Mouse (Mus musculus) adrenal gland, adult 8-10 months (tissue): Measurements from ENCODE around the gene Cdk15. TPM values are rescaled to one million over a fixed set of nuclear protein-coding genes. Genes with fewer than 3 reads are reported as not detected.
A peak's percentile ranks its signal among the peaks of the same experiment; 100 is the strongest.

Experiments used
- DNase-seq: peaks from one replicate; pipeline ENCODE4 v3.0.0; 2022
- total RNA-seq, 4 experiments: library from RNA; stranded (reverse); gene quantifications; 2 replicates each; pipeline ENCODE4 v1.2.4; 2022

Cdk15 gene
- total RNA-seq, 4 experiments from 2014 or later: 0.19 to 0.49 (median 0.35) TPM; not detected in 1

DNA sequence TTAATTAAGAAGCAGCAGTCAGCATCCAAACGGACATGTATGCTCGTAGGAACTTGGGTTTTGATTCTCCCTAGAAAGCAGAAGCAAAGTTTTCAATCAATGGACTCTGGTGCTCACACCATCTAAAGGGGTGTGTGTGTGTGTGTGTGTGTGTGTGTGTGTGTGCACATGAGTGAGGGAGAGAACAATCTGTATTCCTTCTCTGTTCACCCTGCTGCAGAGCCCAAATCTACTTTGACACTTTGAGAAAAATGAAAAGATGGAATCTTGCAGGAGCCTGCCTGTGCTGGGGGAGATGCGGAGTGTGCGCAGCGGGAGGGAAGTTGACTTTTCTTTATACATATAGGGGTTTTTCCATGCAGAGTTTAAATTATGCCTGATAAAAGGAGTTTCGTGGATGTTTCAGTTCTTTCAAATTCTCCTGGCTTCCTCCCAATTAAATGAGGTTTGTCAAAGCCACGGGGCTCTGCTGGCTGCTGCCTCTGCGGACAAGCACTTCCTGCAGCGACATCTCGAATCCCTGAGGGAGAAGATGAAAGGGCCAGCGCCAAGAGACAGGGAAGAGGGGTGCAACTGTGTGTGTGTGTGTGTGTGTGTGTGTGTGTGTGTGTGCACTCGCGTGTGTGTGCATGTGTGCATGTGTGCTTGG is 76.2 kb downstream of the Cdk15 start:
- DNase-seq: no peak

DNA sequence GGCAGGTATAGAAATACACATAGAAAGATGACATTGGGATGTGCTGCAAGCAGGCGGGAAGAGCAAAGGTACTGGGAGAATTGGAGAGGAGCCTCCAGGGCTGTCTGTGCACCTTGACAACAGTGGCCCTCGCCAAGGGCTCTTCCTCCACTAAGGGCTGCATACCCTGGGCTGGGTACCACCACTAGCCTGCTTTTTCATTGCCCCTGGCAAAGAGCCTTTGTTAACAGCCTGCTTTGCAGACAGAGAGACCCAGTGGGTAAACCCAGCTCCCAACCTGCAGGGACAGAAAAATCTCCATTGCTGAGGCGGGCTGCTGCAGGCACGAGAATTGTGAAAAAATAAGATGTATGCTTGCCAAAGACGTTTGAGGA is 76.7 kb downstream of the Cdk15 start:
- no peak for DNase-seq

DNA sequence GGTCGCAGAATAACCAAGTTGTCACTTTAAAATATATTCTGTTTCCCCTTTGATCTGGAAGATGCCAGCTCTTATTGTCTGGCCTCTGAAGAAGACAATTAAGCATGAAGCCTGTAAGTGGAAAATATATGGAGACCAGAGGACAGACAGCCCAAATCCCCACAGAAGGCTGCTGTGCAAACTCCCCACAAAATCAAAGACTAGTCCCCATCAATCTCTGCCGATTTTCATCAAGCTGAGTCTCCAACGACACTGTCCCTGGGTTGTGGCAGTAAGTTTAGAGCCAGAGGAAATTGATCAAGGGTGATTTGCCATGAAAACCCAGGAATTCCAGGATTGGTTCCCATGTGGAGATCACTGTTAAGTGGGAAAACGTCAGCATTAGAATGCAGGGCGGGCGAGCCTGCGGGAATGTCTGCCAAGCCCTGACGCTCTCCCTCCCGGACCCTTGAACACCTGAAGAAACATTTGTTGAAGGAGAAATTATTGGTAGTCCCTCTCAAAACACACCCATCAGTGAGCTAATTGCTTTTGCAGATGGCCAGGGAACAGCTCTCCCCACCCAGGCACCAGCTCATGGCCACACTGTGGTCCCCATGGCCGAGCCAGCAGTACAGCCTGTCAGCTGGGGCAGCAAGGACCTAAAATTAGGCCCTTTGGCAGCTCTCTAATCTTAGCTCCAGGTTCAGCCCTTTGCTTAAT is 77.3 kb downstream of the Cdk15 start:
- DNase-seq: no peak

DNA sequence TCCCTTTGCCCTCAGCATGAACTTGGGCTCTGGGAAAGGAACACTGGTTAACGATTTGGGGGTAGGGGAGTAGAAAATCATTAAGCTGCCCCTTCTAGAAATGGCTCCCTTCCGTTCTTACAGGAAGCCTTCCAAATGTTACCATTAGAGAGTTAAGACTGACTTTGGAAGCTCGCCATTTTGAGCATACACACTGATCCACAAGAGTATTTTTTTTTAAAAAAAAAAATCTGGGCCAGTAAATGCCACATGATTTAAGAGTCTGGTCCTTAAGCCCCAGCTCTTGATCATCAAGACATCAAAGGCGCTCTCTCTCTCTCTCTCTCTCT is 77.8 kb downstream of the Cdk15 start:
- no peak for DNase-seq

DNA sequence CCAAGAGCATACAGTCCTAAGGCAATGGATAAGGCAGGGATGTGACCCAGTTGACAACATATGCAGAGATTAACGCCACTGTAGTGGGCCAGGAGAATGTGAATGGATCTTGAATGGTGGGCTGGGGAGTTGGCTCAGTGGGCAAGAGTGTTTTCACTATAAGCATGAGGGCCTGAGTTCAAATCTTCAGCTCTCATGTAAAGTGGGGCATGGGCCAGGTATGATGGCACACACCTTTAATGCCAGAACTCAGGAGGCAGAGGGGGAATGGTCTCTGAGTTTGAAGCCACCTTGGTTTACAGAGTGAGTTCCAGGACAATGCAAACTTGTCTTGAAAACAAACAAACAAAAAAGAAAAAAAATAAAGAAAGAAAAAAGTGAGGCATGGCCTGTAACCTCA is 79.5 kb downstream of the Cdk15 start:
- no peak for DNase-seq

DNA sequence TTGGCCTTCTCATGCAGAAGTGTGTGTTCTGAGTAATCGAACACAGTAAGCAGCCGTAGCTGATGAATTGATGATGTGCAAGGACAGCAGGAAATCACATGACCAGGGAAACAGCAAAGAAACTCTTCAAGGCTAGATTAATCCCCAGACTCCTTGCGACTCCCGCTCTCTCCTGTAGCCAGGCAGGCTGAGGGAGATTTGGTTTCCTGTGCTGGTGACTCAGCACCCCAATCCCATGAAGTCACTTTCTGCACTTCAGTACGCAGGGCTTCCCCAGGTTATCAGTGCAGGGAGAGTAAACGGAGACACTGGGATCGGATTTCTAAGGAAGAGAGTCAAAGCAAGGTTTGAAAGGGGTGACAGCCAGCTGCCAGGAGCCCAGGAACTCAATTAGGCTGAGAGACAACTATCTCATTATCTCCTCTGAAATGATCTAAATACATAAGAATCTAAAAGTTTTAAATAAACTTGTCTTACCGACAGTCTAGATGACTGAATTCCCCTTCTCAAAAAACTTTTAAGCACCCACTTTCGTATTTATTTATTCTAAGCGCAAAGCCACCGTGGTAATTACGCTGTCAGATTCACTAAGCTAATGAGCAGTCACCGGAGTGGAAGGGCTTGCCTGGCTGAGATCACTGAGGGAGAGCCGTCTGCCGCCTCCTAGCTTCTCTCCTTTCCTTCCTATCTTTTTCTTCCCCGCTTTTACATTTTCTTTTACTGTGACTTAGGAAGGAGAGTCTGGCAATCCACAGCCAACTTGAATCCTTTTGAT is 84.3 kb downstream of the Cdk15 start:
- DNase-seq: peak; percentile 23

DNA sequence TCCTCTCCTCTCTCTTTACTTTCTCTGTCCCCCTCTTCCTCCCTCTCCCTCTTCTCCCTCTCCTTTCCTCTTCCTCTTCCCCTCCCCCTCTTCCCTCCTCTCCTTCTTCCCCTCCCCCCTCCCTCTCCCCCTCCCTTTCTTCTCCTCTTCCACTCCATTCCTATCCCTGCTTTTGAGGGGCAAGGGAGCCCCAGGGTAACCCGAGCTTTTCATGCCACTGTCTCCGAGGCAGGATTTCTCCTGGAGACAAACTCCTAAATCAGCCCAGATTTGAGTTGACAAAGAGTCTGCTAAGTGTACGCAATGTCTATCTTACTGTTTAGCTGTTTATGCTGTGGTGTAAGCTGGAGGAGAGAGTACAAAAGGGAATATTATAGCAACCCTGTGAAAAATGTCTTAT is 85.0 kb downstream of the Cdk15 start:
- no peak for DNase-seq

DNA sequence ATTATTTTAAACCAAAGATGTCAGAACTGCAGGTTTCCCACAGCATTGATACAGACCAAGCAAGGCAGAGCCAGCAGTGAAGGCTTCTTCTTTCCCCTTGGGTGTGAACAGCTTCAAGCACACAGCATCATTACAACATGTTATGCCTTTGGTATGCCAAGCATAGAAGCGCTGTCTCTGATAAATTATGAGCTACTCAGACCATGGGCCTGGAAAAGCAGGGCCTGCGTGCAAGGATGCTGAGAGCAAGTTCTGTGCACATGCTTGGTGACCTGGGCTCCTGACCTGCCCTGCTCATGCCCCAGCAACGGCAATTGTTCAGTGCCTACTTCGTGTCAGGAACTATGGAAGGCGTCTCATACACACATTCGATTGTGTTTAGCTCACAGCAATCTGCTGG is 85.4 kb downstream of the Cdk15 start:
- DNase-seq: no peak

DNA sequence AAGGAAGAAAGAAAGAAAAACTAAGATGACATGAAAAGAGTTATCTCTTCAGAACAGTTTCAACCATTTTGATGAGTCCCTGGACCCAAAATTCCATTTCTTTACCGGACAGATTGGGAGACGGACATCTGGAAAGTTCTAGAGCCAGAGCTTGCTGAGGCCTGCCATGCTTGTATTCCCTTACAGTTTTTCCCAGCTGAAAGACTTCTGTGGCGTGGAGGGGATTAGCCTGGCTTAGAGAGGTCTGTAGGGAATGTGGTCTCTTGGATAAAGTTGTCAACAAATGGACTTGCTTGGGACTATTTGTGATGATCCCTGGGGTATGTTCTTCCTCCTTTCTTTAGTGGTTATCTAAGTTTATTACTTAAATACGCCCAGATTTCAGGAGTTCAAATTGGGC is 96.0 kb downstream of the Cdk15 start:
- no peak for DNase-seq

DNA sequence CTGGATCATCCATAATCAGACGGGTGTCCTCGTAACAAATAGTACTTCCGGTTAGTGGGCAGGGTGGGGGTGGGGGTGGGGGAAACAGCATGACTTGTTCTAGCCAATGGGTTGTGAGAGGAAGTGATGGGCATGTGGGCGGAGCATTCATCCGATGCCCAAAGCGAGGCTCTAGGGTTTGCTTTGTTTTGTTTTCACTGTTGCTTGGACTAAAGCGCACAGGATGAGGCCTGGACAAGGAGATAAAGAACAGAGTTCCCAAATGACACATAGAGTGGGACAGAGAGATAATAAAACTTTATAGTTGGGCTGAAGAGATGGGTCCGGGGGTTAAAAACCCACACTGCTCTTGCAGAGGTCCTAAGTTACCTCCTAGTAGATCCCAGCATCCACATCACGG is 98.7 kb downstream of the Cdk15 start:
- no peak for DNase-seq

DNA sequence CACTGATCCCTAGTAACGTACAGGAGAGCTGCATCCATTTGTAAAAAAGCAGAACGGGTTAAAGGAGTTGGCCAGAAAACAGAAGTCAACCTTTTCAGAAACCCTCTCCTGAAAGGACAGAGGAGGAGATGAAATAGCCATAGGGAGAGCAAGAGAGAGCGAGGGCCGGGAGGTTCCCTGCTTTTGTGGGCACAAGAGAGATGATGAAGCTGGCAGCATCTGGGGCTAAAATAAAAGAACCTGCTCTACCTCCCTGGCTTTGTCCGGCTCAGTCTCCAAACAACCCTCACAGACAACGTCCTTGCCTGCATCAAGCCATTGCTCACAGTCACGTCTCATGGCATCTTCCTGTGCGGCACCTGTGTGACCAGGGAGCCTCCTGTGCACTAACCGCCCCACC is 102.4 kb downstream of the Cdk15 start:
- DNase-seq: no peak

DNA sequence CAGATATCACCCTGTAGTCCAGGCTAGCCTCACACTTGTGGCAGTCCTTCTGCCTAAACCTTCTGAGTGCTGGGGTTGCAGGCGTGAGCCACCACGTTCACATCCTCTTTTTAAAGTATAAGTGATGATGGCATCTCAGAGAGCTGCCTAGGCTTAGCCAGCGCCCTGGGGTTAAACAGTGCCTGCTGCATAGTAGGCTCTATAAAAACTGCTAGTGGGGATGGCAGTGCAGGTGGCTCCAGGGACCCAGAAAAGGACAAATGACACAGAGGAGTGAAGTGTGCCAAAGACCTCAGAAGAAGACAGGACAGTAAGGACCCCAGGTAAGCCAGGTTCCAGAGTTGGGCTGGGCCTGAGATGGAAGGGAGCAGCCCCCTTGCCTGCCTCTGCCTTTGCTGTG is 104.1 kb downstream of the Cdk15 start:
- no peak for DNase-seq

DNA sequence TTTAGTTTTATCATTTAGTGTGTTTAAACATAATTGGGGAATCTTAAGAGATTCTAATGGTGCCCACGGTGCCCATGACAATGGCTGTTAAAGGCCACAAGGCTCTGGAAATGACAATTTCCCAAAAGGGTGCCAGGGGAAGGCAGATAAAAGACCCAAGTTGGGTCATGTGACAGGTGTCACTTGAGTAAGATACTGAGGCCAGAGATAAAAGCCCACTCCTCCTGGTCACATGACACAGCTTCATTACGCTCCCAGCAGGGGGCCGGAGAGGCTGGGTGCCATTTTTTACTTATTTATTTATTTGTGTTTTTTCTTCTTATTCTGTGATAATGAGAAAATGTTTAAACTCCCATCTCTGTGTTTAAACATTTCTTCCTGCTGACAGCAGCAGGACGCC is 104.8 kb downstream of the Cdk15 start:
- DNase-seq: no peak

DNA sequence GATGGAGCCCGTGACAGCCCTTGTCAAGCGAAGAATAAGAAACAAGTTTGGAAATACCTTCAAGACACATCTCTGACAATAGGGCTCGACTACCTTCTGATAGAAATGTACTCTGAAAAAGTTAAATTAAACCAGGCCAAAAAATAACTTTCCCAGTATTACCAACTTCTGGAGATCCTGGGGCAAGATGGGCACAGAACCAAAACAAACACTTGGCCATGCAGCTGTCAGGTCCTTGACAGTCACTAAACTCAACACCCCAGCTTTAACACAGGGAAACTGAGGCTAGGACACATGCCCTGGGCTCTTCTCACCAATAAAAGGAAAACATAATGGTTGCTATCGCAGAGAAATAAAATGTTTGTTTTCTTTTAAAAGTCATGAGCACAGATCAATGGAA is 105.3 kb downstream of the Cdk15 start:
- no peak for DNase-seq

DNA sequence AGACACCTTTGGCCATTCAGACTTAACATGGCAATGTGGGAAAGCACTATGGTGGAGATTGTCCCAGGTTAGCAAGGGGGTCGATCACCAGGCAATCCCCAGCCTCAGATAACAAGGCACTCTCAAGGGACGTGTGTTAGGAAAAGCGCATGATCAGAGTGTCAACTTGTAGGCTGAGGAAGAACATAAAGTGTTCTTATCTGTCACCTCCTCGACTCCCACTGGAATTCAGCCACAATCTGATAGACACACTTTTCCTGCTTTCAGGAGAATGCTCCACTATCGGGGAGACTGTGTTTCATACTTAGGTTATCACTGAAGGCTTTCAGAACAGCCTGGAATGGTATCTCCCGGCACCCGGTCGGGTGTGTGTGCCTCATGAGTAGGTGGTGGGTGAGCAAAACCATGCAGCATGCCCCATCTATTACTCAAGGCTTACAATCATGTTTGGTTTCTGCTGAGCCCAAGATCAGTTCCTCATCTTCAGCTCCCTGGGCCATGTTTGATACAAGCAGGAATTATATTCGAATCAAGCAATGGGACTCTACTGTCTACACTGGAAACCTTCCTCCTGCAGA is 107.8 kb downstream of the Cdk15 start:
- DNase-seq: no peak

DNA sequence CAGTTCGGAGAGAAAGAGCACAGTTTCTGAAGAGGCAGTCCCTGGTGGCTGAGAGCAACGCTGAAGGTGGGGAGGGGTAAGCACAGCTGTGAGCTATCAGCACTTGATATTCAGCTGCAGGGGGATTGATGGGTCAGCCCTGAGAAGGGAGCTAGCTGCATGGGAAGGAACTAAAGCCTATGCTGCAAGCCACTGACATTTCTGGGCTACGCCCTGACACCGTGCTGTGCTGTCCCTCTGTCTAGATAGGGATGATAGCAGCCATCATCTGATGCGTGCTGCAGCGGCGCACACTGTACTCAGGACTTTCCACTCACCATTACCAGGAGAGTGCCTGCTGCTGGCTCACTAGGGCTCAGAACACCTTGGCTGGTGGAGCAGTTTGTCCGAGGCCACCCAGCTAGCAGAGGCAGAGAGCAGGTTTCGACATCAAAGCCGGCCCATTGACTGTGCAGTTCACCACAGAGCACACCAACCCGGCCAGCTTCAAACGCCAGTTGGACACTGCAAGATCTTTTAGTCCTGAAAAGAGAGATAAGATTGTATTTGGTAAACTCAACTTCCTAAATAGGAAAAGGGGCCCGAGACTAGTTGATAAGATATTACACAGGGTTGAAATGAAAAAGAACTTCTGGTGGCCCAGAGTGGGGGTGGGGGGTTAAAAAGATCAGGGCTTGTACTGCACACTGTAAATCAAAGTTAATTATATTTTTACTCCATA is 111.4 kb downstream of the Cdk15 start:
- peak; percentile 11 for DNase-seq

DNA sequence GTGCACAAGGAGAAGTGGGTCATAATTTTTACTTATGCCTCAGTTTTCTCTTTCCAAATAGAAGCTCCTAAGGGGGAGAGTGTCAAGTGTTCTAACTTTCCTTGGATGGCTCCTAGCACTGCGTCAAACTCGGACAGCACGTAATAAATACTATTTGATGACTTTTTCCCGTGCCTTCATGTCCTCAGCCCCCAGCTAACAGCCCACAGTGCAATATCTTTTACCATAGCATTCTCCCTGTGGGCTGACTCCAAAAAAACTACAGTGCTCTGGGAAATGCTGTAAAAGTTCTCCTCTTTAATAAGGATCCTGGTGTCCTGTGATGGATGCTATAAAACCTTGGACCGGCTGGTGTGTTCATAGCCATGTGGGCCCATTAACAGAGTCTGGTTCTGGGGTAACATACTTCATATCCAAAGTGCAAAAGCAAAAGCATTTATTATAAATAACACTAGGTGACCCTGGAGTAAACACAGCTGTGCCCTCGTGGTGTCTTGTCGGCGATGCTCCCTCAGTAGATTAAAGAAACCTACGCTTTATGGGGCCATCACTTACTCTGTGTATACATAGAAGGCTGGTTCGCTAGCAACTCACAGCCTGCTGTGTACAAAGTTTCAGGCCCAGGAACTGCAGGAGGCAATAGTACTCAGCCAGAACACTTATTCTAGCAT is 112.1 kb downstream of the Cdk15 start:
- no peak for DNase-seq

DNA sequence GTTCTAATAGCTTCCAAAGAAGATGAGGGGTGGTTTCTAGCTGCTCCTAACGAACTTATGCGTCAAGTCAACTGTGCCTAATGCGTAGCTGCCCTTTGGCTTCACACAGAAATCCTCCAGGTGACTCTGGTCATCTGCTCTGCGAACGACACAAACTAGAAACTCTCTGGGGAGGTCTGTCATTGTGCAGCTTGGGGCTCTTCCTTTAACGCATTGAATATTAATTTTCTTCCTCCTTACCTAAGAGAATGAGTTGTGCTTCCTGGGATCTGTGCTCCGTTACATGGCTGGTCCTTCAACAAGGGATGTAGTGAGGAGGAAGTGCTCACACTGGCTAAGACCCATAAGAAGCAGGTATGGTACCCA is 112.6 kb downstream of the Cdk15 start:
- no peak for DNase-seq

DNA sequence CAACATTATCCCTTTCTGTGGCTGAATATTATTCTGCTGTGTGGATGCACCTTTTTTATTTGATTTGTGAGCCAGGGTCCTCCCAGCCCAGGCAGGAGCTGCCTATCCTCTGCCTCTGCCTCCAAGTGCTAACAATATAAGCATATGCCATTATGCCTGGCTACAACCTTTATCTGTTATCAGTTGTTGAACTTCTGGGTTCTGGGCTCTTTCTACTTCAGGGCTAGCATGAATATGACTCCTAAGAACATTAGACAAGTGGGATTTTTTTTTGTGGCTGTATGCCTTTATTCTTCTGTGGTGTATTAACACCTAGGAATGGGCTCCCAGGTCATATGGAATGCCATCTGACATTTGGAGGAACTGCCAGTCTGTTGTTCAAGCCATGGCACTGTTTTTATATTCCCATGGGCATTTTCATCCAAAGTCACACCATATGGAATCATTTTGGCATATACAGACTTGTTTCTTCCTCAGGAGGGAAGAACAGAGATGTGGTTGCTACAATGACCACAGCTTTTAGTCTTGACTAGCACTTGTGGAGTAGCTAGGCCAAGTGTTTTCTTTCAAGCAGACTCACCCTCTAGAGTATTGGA is 113.7 kb downstream of the Cdk15 start:
- DNase-seq: no peak

DNA sequence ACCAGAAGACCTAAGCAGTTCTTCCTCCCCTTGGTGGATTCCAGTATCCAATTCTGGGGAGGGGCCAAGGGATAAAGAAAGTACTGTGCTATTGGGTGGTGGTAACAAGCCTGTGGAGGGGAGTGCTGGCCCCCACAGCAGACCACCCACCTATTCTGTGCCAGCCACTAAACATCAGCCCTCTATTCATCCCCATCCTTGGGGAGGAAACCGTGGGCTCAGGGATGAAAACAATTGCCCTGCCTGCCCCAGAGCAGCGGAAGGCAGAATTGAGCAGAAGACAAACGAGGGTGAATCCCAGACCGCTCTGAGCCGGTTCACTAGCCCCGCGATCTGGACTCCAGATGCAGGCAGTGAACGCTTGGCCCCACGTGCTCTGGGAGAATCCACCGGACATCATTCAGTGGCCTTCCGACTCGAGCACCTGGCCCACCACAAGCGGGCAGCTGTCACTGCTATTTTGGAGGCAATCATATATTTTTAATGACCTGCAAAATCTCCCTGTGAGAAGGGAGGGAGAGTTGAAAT is 119.4 kb downstream of the Cdk15 start:
- DNase-seq: no peak

DNA sequence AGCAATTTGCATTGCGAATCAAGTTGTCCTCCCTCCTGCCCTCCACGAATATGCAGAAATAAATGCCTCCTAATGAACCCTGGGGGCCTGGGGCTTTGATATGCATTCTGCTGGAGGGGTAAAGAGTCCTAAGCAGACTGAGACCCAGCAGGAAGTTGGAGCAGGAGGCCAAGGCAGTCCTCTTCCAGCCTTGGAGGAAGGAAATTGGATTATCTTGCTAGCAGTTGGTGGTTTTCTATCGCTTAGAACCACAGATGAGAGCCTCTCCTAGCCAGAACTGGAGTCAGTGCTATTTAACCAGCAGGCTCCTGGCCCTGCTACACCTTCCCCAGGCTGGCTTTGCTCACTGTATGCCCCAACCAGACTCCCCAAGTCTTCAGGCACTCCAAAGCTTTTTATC is 119.9 kb downstream of the Cdk15 start:
- DNase-seq: no peak

DNA sequence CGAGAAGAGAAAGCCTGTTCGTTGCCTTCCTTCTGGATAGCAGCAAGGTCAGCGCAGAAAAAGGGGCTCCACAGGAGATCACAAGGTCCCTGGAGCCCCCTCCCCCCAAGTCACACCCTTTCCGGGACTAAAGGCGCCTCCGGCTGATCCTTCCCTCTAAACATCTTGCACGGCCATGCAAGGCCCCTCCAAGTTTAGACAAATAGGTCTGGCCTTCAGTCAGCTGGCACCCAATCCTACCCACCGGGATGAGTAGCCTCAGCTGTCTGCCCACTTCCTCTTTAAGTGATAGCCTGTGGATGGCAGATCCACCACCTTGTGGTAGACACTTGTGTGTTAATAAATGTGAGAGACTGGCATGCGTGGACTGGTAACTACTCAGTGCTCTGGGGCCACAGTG is 120.6 kb downstream of the Cdk15 start:
- DNase-seq: no peak
